Mouse (Mus musculus) spleen, postnatal 4 days (tissue): ENCODE results near the gene Rere.

Experiments
- DNase-seq, 2 experiments: peaks; one replicate each; pipeline ENCODE4 v3.0.0; 2022; ENCODE audit warnings: low spot score in 2 of 2

Rere gene

GRCm38 (mm10) chr4:150605804-150606203 is 324.4 kb downstream of the Rere start:
- DNase-seq: no peak

GRCm38 (mm10) chr4:150606449-150607161 is 325.2 kb downstream of the Rere start:
- DNase-seq: no peak

GRCm38 (mm10) chr4:150608670-150609069 is 327.2 kb downstream of the Rere start:
- no peak for DNase-seq

GRCm38 (mm10) chr4:150613715-150614114 is 332.3 kb downstream of the Rere start:
- no peak for DNase-seq

- no peak for DNase-seq
Observed at GRCm38 (mm10) chr4:150615251-150616028, 334.0 kb downstream of the Rere start.

- DNase-seq: no peak
Observed at GRCm38 (mm10) chr4:150616029-150616420, 334.6 kb downstream of the Rere start.

GRCm38 (mm10) chr4:150616841-150617240 is 335.4 kb downstream of the Rere start:
- DNase-seq: no peak

- DNase-seq: no peak
Observed at GRCm38 (mm10) chr4:150619011-150619410, 337.6 kb downstream of the Rere start.

GRCm38 (mm10) chr4:150622641-150623040 is 341.2 kb downstream of the Rere start:
- no peak for DNase-seq

GRCm38 (mm10) chr4:150624214-150624823 is 342.9 kb downstream of the Rere start:
- no peak for DNase-seq

GRCm38 (mm10) chr4:150624933-150625332 is 343.5 kb downstream of the Rere start:
- no peak for DNase-seq

GRCm38 (mm10) chr4:150625425-150625824 is 344.0 kb downstream of the Rere start:
- peak; percentile 60 to 81 for DNase-seq

- DNase-seq: peak; percentile 74 to 93
Observed at GRCm38 (mm10) chr4:150625951-150626732, 344.7 kb downstream of the Rere start.

- no peak for DNase-seq
Observed at GRCm38 (mm10) chr4:150629266-150629665, 347.8 kb downstream of the Rere start.

- DNase-seq: no peak
Observed at GRCm38 (mm10) chr4:150635568-150635967, 354.1 kb downstream of the Rere start.

GRCm38 (mm10) chr4:150636635-150637034 is 355.2 kb downstream of the Rere start:
- no peak for DNase-seq

- DNase-seq: no peak
Observed at GRCm38 (mm10) chr4:150644299-150644698, 362.9 kb downstream of the Rere start.

- DNase-seq: peak in 1 of 2 experiments; percentile 28
Observed at GRCm38 (mm10) chr4:150649327-150649726, 367.9 kb downstream of the Rere start.

- no peak for DNase-seq
Observed at GRCm38 (mm10) chr4:150651390-150652277, 370.2 kb downstream of the Rere start, which contains the start of gene Slc45a1. Gene Slc45a1 (minus strand): TSS chr4:150652174.

- no peak for DNase-seq
Observed at GRCm38 (mm10) chr4:150653072-150653599, 371.7 kb downstream of the Rere start.
